Mouse (Mus musculus): Measurements from ENCODE around the gene Ccn1. TPM values are rescaled to one million over a fixed set of nuclear protein-coding genes. Genes with fewer than 3 reads are reported as not detected.
A peak's percentile ranks its signal among the peaks of the same experiment; 100 is the strongest.

Ccn1 gene
- polyA plus RNA-seq, 1 experiment from 2014 or later, result 16.4 TPM

DNA sequence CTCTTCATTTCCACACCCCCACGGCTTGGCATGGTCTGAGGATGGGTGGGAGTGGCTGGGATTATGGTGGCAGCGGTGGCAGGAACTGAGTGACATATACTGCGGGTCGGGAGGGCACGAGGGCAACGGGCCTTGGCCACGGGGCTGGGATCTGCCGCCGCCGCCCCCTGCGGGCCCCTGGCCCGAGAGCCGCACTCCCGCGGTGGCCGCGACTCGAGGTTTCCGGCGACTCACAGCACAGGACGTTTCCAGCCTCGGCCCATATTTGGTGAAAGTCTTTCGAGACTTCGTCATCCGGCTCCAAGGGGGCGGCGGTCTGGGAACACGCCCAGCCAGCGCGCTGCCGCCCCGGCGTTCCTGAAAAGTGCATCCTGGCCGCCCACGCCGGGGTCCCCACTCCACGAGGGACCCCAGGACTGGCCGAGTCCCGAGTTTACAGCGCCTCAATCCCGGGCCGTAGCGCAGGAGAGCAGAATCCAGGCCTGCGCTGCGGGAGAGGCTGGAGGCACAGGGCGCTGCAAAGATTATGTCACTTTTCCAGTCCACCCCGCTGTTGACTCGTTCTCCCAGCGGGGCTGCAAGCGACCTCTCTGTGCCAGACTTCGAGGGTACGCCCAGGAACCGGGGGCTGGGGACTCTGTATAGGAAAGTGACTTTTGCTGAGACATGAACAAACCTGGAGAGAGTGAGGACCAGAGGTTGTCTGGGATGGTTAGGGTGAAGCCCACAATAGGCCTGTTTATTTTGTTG, 3.6 kb upstream of the Ccn1 start:
- peak overlapping the region; percentile 48 for H3K27ac ChIP-seq (ENCODE audit: low read depth, low read length)
- no peaks in the 10 kb centered on the region for H3K36me3 ChIP-seq (ENCODE audit: control insufficient read depth, insufficient read depth, low read length)
- H3K4me3 ChIP-seq (ENCODE audit: low read depth, low read length), result peak overlapping the region; percentile 54
- ATAC-seq (replicated peaks; ENCODE audit: low FRiP score) (peak; percentile 55), DNase-seq (ENCODE audit: low spot score) (peak; percentile 73)
- no peaks in the 10 kb centered on the region for H3K9me3 ChIP-seq (ENCODE audit: control insufficient read depth, low read length)
- peak overlapping the region; percentile 82 for H3K4me2 ChIP-seq
- H3K9ac ChIP-seq (ENCODE audit: low read depth, low read length), result peak overlapping the region; percentile 59
- H3K27me3 ChIP-seq (replicated peaks; ENCODE audit: control insufficient read depth, insufficient read depth, low read length), result peaks cover 53% of the 10 kb centered on the region
- peaks cover 17% of the 10 kb centered on the region for H3K4me1 ChIP-seq (replicated peaks; ENCODE audit: control insufficient read depth, insufficient read depth, low read length)
- under 1% methylated on average over 53 of the region's 53 CpGs for WGBS

DNA sequence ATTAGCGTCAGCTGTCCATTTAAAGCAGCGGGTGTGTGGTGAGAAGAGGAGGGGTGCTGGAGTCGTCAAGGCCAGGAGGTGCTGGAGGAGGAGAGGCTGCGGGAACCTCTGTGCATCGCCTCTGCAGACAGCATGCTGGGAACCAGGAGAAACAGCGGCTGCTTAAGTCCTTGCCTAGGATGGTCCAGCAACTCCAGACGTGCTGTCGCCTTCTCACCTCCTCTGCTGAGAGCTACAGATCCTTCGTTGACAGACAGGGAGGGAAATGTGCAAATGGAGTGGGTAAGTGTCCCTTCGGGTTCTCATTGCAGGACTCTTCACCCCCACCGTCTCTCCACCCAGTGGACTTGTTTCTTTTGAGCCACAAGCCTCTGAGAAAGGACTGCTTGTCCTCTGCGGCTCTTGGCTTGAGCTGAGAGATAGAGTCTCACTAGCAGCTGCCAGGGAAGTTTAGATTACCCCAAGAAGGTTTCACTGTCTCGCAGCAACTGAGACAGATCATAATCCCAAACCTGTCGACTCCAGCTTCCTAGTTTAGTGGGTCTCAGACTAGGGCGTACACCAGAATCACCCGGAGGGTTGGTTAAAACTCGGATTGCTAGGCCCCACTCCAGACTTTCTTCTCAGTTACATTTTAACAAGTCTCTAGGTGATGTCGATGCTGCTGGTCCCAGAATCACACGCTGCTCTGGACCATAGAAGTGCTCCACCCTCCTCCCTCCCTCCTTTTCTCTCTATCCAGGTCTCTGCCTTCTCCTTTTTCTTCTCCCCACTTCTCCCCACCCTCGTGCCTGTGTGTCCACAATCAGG, 2.7 kb upstream of the Ccn1 start:
- Histone ChIP-seq H3K27ac (ENCODE audit: low read depth, low read length) (peak overlapping the region; percentile 48), H3K4me3 (ENCODE audit: low read depth, low read length) (peak overlapping the region; percentile 54), H3K36me3 (ENCODE audit: control insufficient read depth, insufficient read depth, low read length) (no peaks in the 10 kb centered on the region; the same call in 1 of the 2 replicates), H3K9ac (ENCODE audit: low read depth, low read length) (peak overlapping the region; percentile 59), H3K9me3 (ENCODE audit: control insufficient read depth, low read length) (no peaks in the 10 kb centered on the region), H3K4me2 (peak overlapping the region; percentile 82), H3K4me1 (replicated peaks; ENCODE audit: control insufficient read depth, insufficient read depth, low read length) (peaks cover 17% of the 10 kb centered on the region), H3K27me3 (replicated peaks; ENCODE audit: control insufficient read depth, insufficient read depth, low read length) (peaks cover 59% of the 10 kb centered on the region)
- 7% methylated on average over 20 of the region's 20 CpGs for WGBS
- DNase-seq (ENCODE audit: low spot score) (no peak), ATAC-seq (replicated peaks; ENCODE audit: low FRiP score) (peak; percentile 5; the same call in 1 of the 2 replicates)

GRCm38 (mm10) chr3:145651978-145652321, 2.2 kb upstream of the Ccn1 start:
- Histone ChIP-seq H3K4me2 (peak overlapping the region; percentile 82), H3K4me3 (ENCODE audit: low read depth, low read length) (peak overlapping the region; percentile 54), H3K4me1 (replicated peaks; ENCODE audit: control insufficient read depth, insufficient read depth, low read length) (peaks cover 17% of the 10 kb centered on the region), H3K27me3 (replicated peaks; ENCODE audit: control insufficient read depth, insufficient read depth, low read length) (peaks cover 61% of the 10 kb centered on the region), H3K27ac (ENCODE audit: low read depth, low read length) (peak overlapping the region; percentile 48; the same call in 1 of the 2 replicates), H3K36me3 (ENCODE audit: control insufficient read depth, insufficient read depth, low read length) (peaks cover 2% of the 10 kb centered on the region; the same call in 1 of the 2 replicates), H3K9me3 (ENCODE audit: control insufficient read depth, low read length) (no peaks in the 10 kb centered on the region), H3K9ac (ENCODE audit: low read depth, low read length) (0 out of 2 replicates have a peak overlapping the region, but pooled peaks have one; percentile 59)
- DNase-seq (ENCODE audit: low spot score) (no peak), ATAC-seq (replicated peaks; ENCODE audit: low FRiP score) (no peak)
- 10% methylated on average over 10 of the region's 10 CpGs for WGBS

DNA sequence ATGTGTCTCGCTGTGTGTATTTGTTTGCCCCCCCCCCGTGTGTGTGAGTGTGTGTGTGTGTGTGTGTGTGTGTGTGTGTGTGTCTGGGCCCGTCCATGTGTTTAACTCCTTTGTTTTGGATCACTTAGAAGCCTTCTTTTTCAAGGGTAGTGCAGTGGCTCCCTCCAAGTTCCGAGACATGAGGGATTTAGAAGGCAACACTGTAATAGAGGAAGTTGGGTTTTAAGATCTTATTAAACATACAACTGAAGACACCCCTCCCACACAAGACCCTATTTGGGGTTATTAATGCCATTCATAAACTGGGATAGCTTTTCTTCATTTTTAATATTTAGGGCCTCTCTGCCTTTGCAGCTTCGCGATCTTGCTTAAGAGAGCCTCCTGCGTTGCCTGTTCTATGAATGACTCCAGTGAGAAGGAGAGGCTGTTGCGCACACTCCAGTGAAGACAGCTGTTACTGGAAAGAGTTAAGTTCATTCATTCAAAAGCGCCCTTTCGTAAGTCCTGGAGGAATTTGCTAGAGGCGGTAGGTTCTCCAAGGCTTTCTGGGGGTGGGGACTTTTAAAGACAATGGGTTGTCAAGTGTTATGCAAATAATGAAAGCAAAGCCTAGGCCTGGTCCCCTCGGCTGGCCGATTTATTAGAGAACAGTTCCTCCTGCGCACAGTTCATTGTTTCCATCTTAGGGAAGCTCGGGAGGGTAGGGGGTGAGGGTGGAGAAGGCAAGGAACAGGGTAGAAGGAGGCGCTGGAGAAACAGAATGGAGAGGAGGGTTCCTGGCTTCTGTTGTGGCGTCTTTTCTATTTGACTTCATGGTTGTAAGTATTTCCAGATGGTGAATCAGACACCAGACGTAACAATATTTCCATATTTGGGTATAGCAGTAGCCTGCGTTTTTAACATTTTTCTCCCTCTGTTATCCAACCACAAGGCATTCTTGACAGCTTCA, 1.5 kb upstream of the Ccn1 start:
- Histone ChIP-seq H3K4me2 (peak overlapping the region; percentile 82), H3K27ac (ENCODE audit: low read depth, low read length) (peak overlapping the region; percentile 59), H3K36me3 (ENCODE audit: control insufficient read depth, insufficient read depth, low read length) (peaks cover 2% of the 10 kb centered on the region; the same call in 1 of the 2 replicates), H3K9ac (ENCODE audit: low read depth, low read length) (no peak overlapping the region), H3K9me3 (ENCODE audit: control insufficient read depth, low read length) (no peaks in the 10 kb centered on the region), H3K27me3 (replicated peaks; ENCODE audit: control insufficient read depth, insufficient read depth, low read length) (peaks cover 61% of the 10 kb centered on the region), H3K4me3 (ENCODE audit: low read depth, low read length) (peak overlapping the region; percentile 57), H3K4me1 (replicated peaks; ENCODE audit: control insufficient read depth, insufficient read depth, low read length) (peaks cover 17% of the 10 kb centered on the region)
- no peak for DNase-seq (ENCODE audit: low spot score)
- no peak for ATAC-seq (replicated peaks; ENCODE audit: low FRiP score)
- 7% methylated on average over 19 of the region's 19 CpGs for WGBS

GRCm38 (mm10) chr3:145650298-145651011, 674 bp upstream of the Ccn1 start:
- H3K9me3 ChIP-seq (ENCODE audit: control insufficient read depth, low read length), result no peaks in the 10 kb centered on the region
- under 1% methylated on average over 18 of the region's 18 CpGs for WGBS
- H3K4me1 ChIP-seq (replicated peaks; ENCODE audit: control insufficient read depth, insufficient read depth, low read length), result peaks cover 17% of the 10 kb centered on the region
- H3K4me3 ChIP-seq (ENCODE audit: low read depth, low read length), result peak overlapping the region; percentile 57
- H3K9ac ChIP-seq (ENCODE audit: low read depth, low read length), result no peak overlapping the region
- H3K36me3 ChIP-seq (ENCODE audit: control insufficient read depth, insufficient read depth, low read length), result peaks cover 2% of the 10 kb centered on the region; the same call in 1 of the 2 replicates
- peak overlapping the region; percentile 55 for H3K27ac ChIP-seq (ENCODE audit: low read depth, low read length)
- ATAC-seq (replicated peaks; ENCODE audit: low FRiP score), result no peak
- DNase-seq (ENCODE audit: low spot score), result peak; percentile 45
- H3K4me2 ChIP-seq, result peak overlapping the region; percentile 82
- peaks cover 61% of the 10 kb centered on the region for H3K27me3 ChIP-seq (replicated peaks; ENCODE audit: control insufficient read depth, insufficient read depth, low read length)

GRCm38 (mm10) chr3:145648991-145649851, 560 bp downstream of the Ccn1 start:
- DNase-seq (ENCODE audit: low spot score) (peak; percentile 62), ATAC-seq (replicated peaks; ENCODE audit: low FRiP score) (no peak)
- H3K9me3 ChIP-seq (ENCODE audit: control insufficient read depth, low read length), result no peaks in the 10 kb centered on the region
- peak overlapping the region; percentile 82 for H3K4me2 ChIP-seq
- H3K4me1 ChIP-seq (replicated peaks; ENCODE audit: control insufficient read depth, insufficient read depth, low read length), result peaks cover 17% of the 10 kb centered on the region
- WGBS, result 1% methylated on average over 49 of the region's 49 CpGs
- H3K36me3 ChIP-seq (ENCODE audit: control insufficient read depth, insufficient read depth, low read length), result peaks cover 2% of the 10 kb centered on the region; the same call in 1 of the 2 replicates
- H3K4me3 ChIP-seq (ENCODE audit: low read depth, low read length), result peak overlapping the region; percentile 57
- peak overlapping the region; percentile 35; the same call in 1 of the 2 replicates for H3K27ac ChIP-seq (ENCODE audit: low read depth, low read length)
- peak overlapping the region; percentile 59 for H3K9ac ChIP-seq (ENCODE audit: low read depth, low read length)
- peaks cover 61% of the 10 kb centered on the region for H3K27me3 ChIP-seq (replicated peaks; ENCODE audit: control insufficient read depth, insufficient read depth, low read length)
